Mouse (Mus musculus): Measurements from ENCODE around the gene Lrrc36. TPM values are rescaled to one million over a fixed set of nuclear protein-coding genes. Genes with fewer than 3 reads are reported as not detected.

Lrrc36 gene
- polyA plus RNA-seq, 1 experiment from 2014 or later: 0.16 TPM

- Histone ChIP-seq H3K9ac (ENCODE audit: low read length) (no peak overlapping the region), H3K27ac (ENCODE audit: low read depth) (peak overlapping the region; percentile 7; the same call in 1 of the 2 replicates), H3K27me3 (replicated peaks; ENCODE audit: control insufficient read depth, insufficient read depth, low read length) (peaks cover 12% of the 10 kb centered on the region), H3K9me3 (ENCODE audit: control insufficient read depth, low read length) (no peaks in the 10 kb centered on the region), H3K4me1 (replicated peaks; ENCODE audit: control insufficient read depth, insufficient read depth, low read length) (peaks cover 10% of the 10 kb centered on the region; the same call in 1 of the 2 replicates), H3K4me2 (ENCODE audit: low read length) (no peak overlapping the region), H3K4me3 (ENCODE audit: low read depth, low read length) (no peak overlapping the region), H3K36me3 (ENCODE audit: control insufficient read depth, insufficient read depth, low read length) (peaks cover 4% of the 10 kb centered on the region; the same call in 1 of the 2 replicates)
- ATAC-seq (replicated peaks; ENCODE audit: low FRiP score, low TSS enrichment, low read depth) (no peak), DNase-seq (ENCODE audit: low spot score) (no peak)
- WGBS: 46% methylated on average over 25 of the region's 25 CpGs
Observed at GRCm38 (mm10) chr8:105476628-105477413, 63.5 kb downstream of the Lrrc36 start.

GRCm38 (mm10) chr8:105477792-105478191 lies 64.4 kb downstream of the Lrrc36 start:
- H3K27me3 ChIP-seq (replicated peaks; ENCODE audit: control insufficient read depth, insufficient read depth, low read length): peaks cover 9% of the 10 kb centered on the region
- 70% methylated on average over 3 of the region's 3 CpGs for WGBS

GRCm38 (mm10) chr8:105481013-105481412 lies 67.6 kb downstream of the Lrrc36 start:
- H3K4me2 ChIP-seq (ENCODE audit: low read length): no peak overlapping the region
- H3K36me3 ChIP-seq (ENCODE audit: control insufficient read depth, insufficient read depth, low read length): peaks cover 14% of the 10 kb centered on the region; the same call in 1 of the 2 replicates
- DNase-seq (ENCODE audit: low spot score) (no peak), ATAC-seq (replicated peaks; ENCODE audit: low FRiP score, low TSS enrichment, low read depth) (no peak)
- H3K4me1 ChIP-seq (replicated peaks; ENCODE audit: control insufficient read depth, insufficient read depth, low read length): 0 out of 2 replicates have a peak, but pooled peaks cover 3% of the 10 kb centered on the region
- H3K9me3 ChIP-seq (ENCODE audit: control insufficient read depth, low read length): no peaks in the 10 kb centered on the region
- no peak overlapping the region for H3K4me3 ChIP-seq (ENCODE audit: low read depth, low read length)
- H3K9ac ChIP-seq (ENCODE audit: low read length): no peak overlapping the region
- 49% methylated on average over 2 of the region's 2 CpGs for WGBS
- no peaks in the 10 kb centered on the region for H3K27me3 ChIP-seq (replicated peaks; ENCODE audit: control insufficient read depth, insufficient read depth, low read length)
- H3K27ac ChIP-seq (ENCODE audit: low read depth): no peak overlapping the region

More at GRCm38 (mm10) chr8:105477792-105478191, 64.4 kb downstream of the Lrrc36 start:
- no peak for DNase-seq (ENCODE audit: low spot score)
- H3K4me3 ChIP-seq (ENCODE audit: low read depth, low read length): no peak overlapping the region
- H3K9me3 ChIP-seq (ENCODE audit: control insufficient read depth, low read length): no peaks in the 10 kb centered on the region
- H3K4me2 ChIP-seq (ENCODE audit: low read length): no peak overlapping the region
- H3K36me3 ChIP-seq (ENCODE audit: control insufficient read depth, insufficient read depth, low read length): peaks cover 4% of the 10 kb centered on the region; the same call in 1 of the 2 replicates
- no peak overlapping the region; the same call in 1 of the 2 replicates for H3K27ac ChIP-seq (ENCODE audit: low read depth)
- no peak for ATAC-seq (replicated peaks; ENCODE audit: low FRiP score, low TSS enrichment, low read depth)
- no peak overlapping the region for H3K9ac ChIP-seq (ENCODE audit: low read length)
- peaks cover 10% of the 10 kb centered on the region; the same call in 1 of the 2 replicates for H3K4me1 ChIP-seq (replicated peaks; ENCODE audit: control insufficient read depth, insufficient read depth, low read length)

- Histone ChIP-seq H3K36me3 (ENCODE audit: control insufficient read depth, insufficient read depth, low read length) (peaks cover 14% of the 10 kb centered on the region; the same call in 1 of the 2 replicates), H3K4me2 (ENCODE audit: low read length) (no peak overlapping the region), H3K9ac (ENCODE audit: low read length) (no peak overlapping the region), H3K27ac (ENCODE audit: low read depth) (no peak overlapping the region), H3K4me3 (ENCODE audit: low read depth, low read length) (no peak overlapping the region), H3K27me3 (replicated peaks; ENCODE audit: control insufficient read depth, insufficient read depth, low read length) (no peaks in the 10 kb centered on the region), H3K4me1 (replicated peaks; ENCODE audit: control insufficient read depth, insufficient read depth, low read length) (0 out of 2 replicates have a peak, but pooled peaks cover 3% of the 10 kb centered on the region), H3K9me3 (ENCODE audit: control insufficient read depth, low read length) (no peaks in the 10 kb centered on the region)
- no peak for ATAC-seq (replicated peaks; ENCODE audit: low FRiP score, low TSS enrichment, low read depth)
- 74% methylated on average over 6 of the region's 6 CpGs for WGBS
- no peak for DNase-seq (ENCODE audit: low spot score)
Observed at GRCm38 (mm10) chr8:105481453-105481852, 68.1 kb downstream of the Lrrc36 start.

- WGBS: 75% methylated on average over 8 of the region's 8 CpGs
Observed at GRCm38 (mm10) chr8:105482123-105482522, 68.8 kb downstream of the Lrrc36 start.

GRCm38 (mm10) chr8:105483212-105484029 lies 70.0 kb downstream of the Lrrc36 start:
- WGBS: 40% methylated on average over 14 of the region's 14 CpGs
- no peak for DNase-seq (ENCODE audit: low spot score)
- Histone ChIP-seq H3K4me1 (replicated peaks; ENCODE audit: control insufficient read depth, insufficient read depth, low read length) (0 out of 2 replicates have a peak, but pooled peaks cover 3% of the 10 kb centered on the region), H3K9me3 (ENCODE audit: control insufficient read depth, low read length) (no peaks in the 10 kb centered on the region), H3K4me3 (ENCODE audit: low read depth, low read length) (no peak overlapping the region), H3K36me3 (ENCODE audit: control insufficient read depth, insufficient read depth, low read length) (peaks cover 14% of the 10 kb centered on the region; the same call in 1 of the 2 replicates), H3K27me3 (replicated peaks; ENCODE audit: control insufficient read depth, insufficient read depth, low read length) (no peaks in the 10 kb centered on the region), H3K9ac (ENCODE audit: low read length) (no peak overlapping the region), H3K27ac (ENCODE audit: low read depth) (no peak overlapping the region), H3K4me2 (ENCODE audit: low read length) (no peak overlapping the region)
- peak; percentile 28; the same call in 1 of the 2 replicates for ATAC-seq (replicated peaks; ENCODE audit: low FRiP score, low TSS enrichment, low read depth)

More at GRCm38 (mm10) chr8:105482123-105482522, 68.8 kb downstream of the Lrrc36 start:
- H3K36me3 ChIP-seq (ENCODE audit: control insufficient read depth, insufficient read depth, low read length): peaks cover 14% of the 10 kb centered on the region; the same call in 1 of the 2 replicates
- H3K4me2 ChIP-seq (ENCODE audit: low read length): no peak overlapping the region
- H3K27me3 ChIP-seq (replicated peaks; ENCODE audit: control insufficient read depth, insufficient read depth, low read length): no peaks in the 10 kb centered on the region
- H3K4me1 ChIP-seq (replicated peaks; ENCODE audit: control insufficient read depth, insufficient read depth, low read length): 0 out of 2 replicates have a peak, but pooled peaks cover 3% of the 10 kb centered on the region
- no peak for ATAC-seq (replicated peaks; ENCODE audit: low FRiP score, low TSS enrichment, low read depth)
- H3K4me3 ChIP-seq (ENCODE audit: low read depth, low read length): no peak overlapping the region
- no peak overlapping the region for H3K9ac ChIP-seq (ENCODE audit: low read length)
- DNase-seq (ENCODE audit: low spot score): no peak
- H3K9me3 ChIP-seq (ENCODE audit: control insufficient read depth, low read length): no peaks in the 10 kb centered on the region
- no peak overlapping the region for H3K27ac ChIP-seq (ENCODE audit: low read depth)

- peaks cover 14% of the 10 kb centered on the region; the same call in 1 of the 2 replicates for H3K36me3 ChIP-seq (ENCODE audit: control insufficient read depth, insufficient read depth, low read length)
- peak; percentile 14; the same call in 1 of the 2 replicates for ATAC-seq (replicated peaks; ENCODE audit: low FRiP score, low TSS enrichment, low read depth)
- H3K27me3 ChIP-seq (replicated peaks; ENCODE audit: control insufficient read depth, insufficient read depth, low read length): no peaks in the 10 kb centered on the region
- H3K27ac ChIP-seq (ENCODE audit: low read depth): no peak overlapping the region
- no peaks in the 10 kb centered on the region for H3K9me3 ChIP-seq (ENCODE audit: control insufficient read depth, low read length)
- WGBS: 60% methylated on average over 3 of the region's 3 CpGs
- H3K4me1 ChIP-seq (replicated peaks; ENCODE audit: control insufficient read depth, insufficient read depth, low read length): 0 out of 2 replicates have a peak, but pooled peaks cover 3% of the 10 kb centered on the region
- no peak overlapping the region for H3K9ac ChIP-seq (ENCODE audit: low read length)
- H3K4me3 ChIP-seq (ENCODE audit: low read depth, low read length): no peak overlapping the region
- H3K4me2 ChIP-seq (ENCODE audit: low read length): no peak overlapping the region
- DNase-seq (ENCODE audit: low spot score): no peak
Observed at GRCm38 (mm10) chr8:105484030-105484368, 70.6 kb downstream of the Lrrc36 start.

- peak; percentile 82 for DNase-seq (ENCODE audit: low spot score)
- Histone ChIP-seq H3K9ac (ENCODE audit: low read length) (no peak overlapping the region), H3K9me3 (ENCODE audit: control insufficient read depth, low read length) (no peaks in the 10 kb centered on the region), H3K27me3 (replicated peaks; ENCODE audit: control insufficient read depth, insufficient read depth, low read length) (no peaks in the 10 kb centered on the region), H3K4me1 (replicated peaks; ENCODE audit: control insufficient read depth, insufficient read depth, low read length) (0 out of 2 replicates have a peak, but pooled peaks cover 3% of the 10 kb centered on the region), H3K36me3 (ENCODE audit: control insufficient read depth, insufficient read depth, low read length) (peaks cover 14% of the 10 kb centered on the region; the same call in 1 of the 2 replicates), H3K27ac (ENCODE audit: low read depth) (no peak overlapping the region), H3K4me3 (ENCODE audit: low read depth, low read length) (no peak overlapping the region), H3K4me2 (ENCODE audit: low read length) (no peak overlapping the region)
- WGBS: 55% methylated on average over 2 of the region's 2 CpGs
- no peak for ATAC-seq (replicated peaks; ENCODE audit: low FRiP score, low TSS enrichment, low read depth)
Observed at GRCm38 (mm10) chr8:105484392-105484791, 71.0 kb downstream of the Lrrc36 start.

Measured in intestine, embryonic 14.5 days (tissue).